Mouse (Mus musculus): ENCODE data around the gene Lsm2.
A peak's percentile ranks its signal among the peaks of the same experiment; 100 is the strongest.
"Not testable (repeated sequence)": the region's sequence is repeated elsewhere in the genome, so short reads cannot be mapped to it uniquely, and the experiment has no call there.

Gene Lsm2

GRCm38 (mm10) chr17:34981690-34982180 lies at the start of gene Lsm2:
TSS of gene Lsm2 (plus strand) at chr17:34981862.
- peak; percentile 89 to 92 for DNase-seq

DNA sequence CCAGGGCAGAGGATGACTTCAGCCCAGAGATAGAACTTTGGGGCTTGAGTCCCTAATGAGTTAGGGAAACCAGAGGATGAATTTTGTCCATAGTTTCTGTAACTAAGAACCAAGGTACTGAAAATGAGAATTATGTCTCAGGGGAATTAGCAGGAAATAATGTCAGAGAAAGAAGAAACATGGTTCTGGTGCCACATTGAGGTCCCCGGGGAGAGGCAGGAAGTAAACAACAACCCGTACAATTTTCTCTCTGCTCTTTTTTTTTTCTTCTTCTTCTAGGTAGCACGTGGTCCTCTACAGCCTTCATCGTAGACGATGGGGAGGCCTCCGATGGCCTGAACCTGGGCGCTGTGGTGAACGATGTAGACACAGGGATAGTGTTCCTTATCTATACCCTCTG lies 49.4 kb upstream of the Lsm2 start:
- DNase-seq: no peak

DNA sequence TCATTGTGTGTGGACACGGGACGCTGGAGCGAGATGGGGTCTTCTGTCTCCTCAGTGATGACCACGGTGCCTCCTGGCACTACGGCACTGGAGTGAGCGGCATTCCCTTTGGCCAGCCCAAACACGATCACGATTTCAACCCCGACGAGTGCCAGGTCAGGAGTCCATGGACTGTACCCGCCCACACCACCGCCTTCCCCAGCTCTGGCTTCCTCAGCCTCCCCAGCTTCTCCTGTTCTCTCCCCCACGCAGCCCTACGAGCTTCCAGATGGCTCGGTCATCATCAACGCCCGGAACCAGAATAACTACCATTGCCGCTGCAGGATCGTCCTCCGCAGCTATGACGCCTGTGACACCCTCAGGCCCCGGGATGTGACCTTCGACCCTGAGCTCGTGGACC lies 47.6 kb upstream of the Lsm2 start:
- no peak for DNase-seq

GRCm38 (mm10) chr17:34934830-34935229 lies 46.8 kb upstream of the Lsm2 start:
- no peak for DNase-seq

- DNase-seq: no peak
These were observed 43.6 kb upstream of the Lsm2 start for GRCm38 (mm10) chr17:34937960-34938505.

GRCm38 (mm10) chr17:34941344-34942041 lies 40.2 kb upstream of the Lsm2 start:
- no peak for DNase-seq

- no peak for DNase-seq
These were observed 38.4 kb upstream of the Lsm2 start for GRCm38 (mm10) chr17:34943128-34943815.

GRCm38 (mm10) chr17:34944362-34944761 lies 37.3 kb upstream of the Lsm2 start:
- no peak for DNase-seq

GRCm38 (mm10) chr17:34946486-34947140 lies 35.0 kb upstream of the Lsm2 start:
- DNase-seq: no peak

GRCm38 (mm10) chr17:34947606-34948005 lies 34.1 kb upstream of the Lsm2 start:
- DNase-seq: peak; percentile 33 to 45

DNA sequence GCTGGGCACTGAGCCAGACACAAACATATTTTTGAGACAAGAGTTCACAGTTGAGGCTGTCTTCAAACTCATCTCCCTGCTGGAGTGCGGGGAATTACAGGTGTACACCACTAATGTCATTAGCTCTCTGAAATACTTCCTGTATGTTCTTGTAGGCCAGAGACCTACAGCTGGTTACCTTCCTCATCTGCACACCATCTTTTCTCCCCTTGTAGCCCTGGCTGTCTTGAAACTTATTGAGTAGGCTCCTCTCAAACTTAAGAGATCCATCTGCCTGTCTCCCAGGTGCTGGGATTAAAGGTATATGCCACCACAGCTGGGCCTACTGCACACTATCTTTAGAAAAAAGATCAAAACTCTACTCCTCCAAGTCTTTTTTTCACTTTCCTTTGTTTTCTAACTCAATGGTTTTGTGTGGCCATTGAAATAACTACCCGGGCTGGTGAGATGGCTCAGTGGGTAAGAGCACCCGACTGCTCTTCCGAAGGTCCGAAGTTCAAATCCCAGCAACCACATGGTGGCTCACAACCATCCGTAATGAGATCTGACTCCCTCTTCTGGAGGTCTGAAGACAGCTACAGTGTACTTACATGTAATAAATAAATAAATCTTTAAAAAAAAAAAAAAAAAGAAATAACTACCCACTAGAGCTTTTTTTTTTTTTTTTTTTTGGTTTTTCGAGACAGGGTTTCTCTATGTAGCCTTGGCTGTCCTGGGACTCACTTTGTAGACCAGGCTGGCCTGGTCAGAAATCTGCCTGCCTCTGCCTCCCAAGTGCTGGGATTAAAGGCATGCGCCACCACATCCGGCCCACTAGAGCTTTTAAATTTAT lies 32.7 kb upstream of the Lsm2 start:
- DNase-seq: not testable (repeated sequence)

- DNase-seq: no peak
These were observed 32.1 kb upstream of the Lsm2 start for GRCm38 (mm10) chr17:34949553-34949969.

DNA sequence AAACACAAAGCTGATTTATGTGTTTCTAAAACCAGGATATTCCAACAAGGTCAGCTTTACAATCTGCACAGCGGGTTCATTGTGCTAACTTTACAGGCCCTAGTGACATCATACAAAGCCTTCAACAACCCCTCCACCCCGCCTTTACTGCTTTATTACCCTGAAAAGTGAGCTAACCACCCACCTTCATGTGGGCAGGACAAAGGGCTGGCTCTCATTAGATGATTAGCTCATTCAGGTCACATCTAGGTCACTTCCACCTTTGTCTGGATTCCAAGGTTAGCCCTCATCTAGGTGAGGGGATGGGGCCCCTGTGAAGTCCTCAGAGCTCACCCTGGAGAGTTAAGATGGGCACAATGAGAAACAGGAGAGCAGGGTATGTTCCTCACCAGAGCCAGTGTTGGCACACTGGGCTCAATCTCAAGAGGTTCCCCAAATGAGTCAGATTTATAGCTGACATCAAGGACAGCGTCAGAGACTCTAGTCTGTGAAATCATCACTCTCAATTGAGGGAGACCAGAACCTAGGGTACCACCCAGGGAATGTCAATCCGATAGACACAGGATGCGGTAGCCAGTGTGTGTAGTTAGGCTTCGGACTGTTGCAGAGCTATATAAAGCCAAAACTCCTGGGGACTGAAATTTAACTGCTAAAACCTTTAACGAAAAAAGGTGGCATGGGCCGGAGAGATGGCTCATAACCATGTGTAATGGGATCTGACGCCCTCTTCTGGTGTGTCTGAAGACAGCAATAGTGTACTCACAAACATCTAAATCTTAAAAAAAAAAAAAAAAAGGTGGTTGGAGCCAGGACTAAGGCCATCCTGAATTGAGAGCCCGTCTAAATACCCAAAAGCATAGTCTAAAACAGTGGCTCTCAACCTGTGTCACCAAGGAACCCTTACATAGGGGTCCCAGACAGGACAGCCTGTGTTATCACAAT lies 30.9 kb upstream of the Lsm2 start:
- no peak for DNase-seq

DNA sequence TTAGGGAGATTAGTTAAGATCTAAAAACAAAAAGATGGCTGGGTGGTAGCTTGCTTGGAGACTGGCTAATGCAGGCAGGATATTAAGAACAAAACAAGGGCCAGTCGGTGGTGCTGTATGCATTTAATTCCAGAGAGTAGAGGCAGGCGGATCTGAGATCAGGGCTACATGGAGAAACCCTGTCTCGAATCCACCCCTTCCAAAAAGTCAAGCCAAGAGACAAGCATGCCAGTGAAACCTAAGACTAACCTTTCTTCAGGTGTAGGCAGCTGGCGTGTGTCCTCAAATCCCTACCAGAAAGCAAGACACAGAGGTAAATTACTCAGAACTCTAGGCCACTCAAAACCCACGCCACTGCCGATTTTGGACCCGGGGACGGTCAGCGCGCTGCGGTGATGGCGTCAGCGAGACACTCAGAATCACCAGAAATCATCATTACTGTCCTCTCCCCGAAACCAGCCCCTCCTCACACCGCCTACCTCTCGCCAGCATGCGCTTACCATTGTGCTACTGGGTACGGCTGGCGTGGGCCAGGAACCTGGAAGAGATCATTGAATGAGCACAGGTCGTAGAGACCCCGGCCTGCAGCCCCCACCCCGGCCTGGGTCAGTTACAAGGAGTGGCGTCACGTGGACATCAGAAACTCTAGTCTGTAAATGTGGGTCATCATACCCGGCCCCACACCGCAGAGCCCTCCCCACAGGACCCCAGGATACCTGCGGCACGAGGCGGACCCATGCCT lies 29.9 kb upstream of the Lsm2 start:
- DNase-seq: no peak

DNA sequence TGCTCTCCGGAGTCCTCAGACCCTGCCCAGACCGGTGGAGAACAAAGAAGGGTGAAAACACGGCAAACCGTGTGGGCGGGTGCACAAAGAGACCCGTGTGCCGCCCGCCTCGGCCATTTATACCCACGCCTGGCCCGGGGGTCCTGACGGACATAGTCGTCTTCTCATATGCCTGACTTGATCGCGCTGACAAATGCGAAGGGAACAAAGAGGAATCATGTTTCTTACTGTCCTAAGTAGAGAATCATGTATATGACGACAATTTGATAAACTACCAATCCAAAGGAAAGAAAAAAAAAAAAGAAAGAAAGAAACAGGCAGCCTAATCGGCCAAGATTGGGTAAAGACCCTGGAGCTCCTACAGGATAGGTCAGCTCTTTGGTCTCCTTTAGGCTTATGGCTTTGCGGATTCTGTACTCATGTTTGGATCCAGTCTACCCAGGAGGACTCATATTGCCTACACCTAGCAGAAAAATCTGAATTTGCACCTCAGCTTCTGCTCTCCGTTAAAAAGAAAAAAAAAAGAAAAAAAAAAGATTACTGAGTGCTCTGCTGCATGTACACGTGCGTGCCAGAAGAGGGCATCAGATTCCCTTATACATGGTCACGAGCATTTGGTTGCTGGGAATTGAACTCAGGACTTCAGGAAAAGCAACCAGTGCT lies 29.2 kb upstream of the Lsm2 start:
- peak; percentile 90 to 91 for DNase-seq

GRCm38 (mm10) chr17:34953258-34953657 lies 28.4 kb upstream of the Lsm2 start:
- DNase-seq: no peak

DNA sequence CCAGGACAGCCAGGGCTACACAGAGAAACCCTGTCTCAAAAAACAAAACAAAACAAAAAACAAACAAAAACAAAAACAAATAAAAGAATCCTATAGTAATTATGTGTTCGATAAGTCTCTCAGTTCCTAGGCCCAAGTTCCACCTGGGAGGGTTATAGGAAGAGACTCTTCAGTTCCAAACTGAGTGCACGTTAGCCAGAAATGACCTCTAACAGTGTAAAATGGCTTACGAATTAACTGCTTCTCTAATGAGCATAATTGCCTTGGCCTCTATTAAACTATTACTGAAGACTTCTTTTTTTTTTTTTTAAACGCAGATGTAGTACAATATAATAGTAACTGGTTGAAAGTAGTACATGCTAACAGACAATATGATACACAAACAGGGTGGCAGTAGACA lies 27.8 kb upstream of the Lsm2 start:
- DNase-seq: no peak

- no peak for DNase-seq
These were observed 26.8 kb upstream of the Lsm2 start for GRCm38 (mm10) chr17:34954831-34955230.

- no peak for DNase-seq
These were observed 25.8 kb upstream of the Lsm2 start for GRCm38 (mm10) chr17:34955884-34956283.

GRCm38 (mm10) chr17:34956340-34956739 lies 25.3 kb upstream of the Lsm2 start:
- DNase-seq: no peak
